Mouse (Mus musculus): ENCODE measurements at regions not wholly inside any gene's neighbourhood (a gene's known extent, or its start where the extent isn't known, plus 50 kb on each side); places are given as distances from the start of the nearest gene placed in this dataset.

DNA sequence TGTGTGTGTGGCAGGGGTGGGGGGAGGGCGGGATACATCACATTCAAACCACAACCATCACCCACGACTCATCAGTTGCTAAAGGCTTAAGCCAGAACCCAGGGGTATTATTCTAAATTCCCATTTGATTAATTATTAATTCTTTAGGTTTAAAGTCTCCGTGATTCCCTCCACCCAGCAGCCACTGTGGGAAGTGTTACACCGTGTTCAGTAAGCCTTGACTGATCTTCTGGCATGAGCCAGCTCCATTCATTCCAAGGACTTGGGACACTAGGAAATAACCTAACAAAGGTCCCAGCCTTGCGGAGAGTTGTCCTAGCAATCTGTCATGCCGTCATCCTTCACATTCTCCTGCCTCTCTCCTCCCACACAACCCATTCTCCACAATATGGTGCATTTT lies 256.6 kb downstream of the Rps15a start:
- DNase-seq: no peak

DNA sequence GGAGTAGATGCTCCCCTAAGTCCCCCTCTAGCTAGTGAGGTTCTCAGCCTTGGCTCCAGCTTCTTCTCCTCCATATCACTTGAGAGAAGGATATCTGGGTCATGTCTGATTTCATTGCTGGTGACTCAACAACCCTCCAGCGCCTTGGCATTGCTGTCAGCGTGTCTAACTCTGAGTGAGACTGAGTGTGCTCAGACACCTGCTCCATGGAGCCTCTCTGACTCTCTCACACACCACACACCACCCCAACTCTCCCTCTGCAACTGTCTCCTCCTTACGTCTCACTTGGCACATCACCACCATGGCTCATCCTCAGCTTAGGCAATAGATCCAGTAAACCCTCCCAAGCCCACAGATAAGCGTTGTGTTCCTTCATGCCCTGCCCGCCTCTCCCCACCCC lies 260.0 kb downstream of the Rps15a start:
- no peak for DNase-seq

DNA sequence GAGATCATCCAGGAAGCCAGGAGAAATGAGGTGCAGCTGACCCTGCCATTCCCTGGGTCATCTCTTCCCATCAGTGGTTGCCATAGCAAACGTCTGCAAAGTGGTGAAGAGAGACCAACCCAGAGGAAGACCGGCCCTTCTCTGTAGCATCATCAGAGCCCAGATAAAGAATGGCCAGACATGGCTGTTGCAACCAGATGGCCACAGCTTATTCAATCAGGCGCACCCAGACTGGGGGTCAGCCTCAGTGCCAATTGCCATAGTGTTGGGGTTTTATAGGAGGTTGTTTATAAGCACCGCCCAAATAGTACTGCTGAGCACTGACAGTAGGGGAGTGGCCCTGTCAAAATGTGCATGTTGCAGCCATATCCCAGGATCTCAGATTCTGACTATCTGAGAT lies 262.3 kb downstream of the Rps15a start:
- no peak for DNase-seq

DNA sequence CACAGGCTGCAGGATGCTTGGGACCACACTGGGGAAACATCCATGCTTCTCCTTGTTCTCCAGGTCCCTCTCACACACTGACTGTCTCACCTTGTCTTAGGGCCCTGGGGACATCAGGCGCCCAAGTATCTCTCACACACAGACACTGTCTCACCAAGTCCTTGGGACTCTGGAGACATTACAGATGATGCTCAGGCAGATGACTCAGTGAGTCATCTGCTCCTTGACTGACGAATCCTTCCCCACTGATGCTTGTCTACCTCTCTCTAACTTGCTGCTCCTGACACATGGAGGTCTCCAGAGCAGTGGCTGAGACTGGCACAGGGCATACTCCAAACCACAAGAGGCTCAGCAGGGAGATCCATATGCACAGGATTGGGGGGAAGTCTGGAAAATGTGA lies 263.1 kb downstream of the Rps15a start:
- no peak for DNase-seq

DNA sequence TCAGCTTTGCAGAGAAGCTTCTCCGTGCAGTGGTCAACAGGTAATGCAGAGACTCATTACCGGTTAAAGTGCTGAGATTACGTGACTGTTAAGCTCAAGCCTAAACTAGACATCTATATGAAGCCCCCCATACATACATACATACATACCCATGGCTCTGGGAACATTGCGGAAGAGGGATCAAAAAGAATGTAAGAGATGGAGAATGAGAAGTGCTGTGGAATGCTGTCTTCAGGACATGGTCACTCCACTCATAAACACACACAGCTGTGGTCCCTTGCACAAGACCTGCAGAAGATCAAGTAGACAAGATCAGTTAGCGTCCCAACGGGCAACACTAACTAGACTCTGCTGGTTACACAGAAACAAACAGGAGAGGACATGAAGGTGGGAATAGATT lies 265.2 kb downstream of the Rps15a start:
- DNase-seq: no peak

DNA sequence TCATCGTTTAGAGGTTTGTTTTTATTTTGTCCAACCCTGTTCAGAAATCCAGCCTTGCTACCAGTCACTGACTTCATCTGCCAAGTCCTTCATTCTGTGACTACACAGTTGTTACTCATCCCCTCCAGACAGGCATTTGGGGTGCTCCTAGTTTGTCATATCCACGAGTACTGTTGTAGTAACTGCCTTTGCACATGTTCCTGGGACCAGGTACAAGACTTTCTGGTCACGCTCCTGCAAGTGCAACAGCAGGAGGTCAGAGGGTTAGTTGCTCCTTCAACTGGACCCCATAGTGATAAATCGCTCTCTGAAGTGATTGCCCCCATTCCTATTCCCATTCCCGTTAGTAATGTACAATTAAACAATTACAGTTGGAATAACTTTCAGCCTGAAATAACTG lies 269.9 kb downstream of the Rps15a start:
- DNase-seq: no peak

DNA sequence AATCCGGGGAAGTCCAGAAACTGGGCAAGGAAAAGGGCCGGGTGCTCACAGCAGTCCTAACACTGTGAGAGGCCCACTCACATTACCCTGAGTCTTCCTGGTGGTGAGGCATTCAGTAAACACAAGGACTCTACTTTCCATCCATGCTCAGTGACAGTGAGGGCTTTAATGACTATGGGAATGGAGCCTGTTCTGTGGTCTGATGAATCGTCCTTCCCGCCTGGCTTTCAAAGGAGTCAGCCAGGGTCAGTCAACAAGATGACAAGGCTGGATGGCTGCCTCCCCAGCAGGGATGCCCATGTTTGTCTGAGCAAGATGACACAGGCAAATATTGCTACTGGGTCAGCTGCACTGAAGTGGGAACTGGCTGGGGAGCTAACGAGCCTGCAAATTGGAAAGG lies 273.2 kb downstream of the Rps15a start:
- no peak for DNase-seq

DNA sequence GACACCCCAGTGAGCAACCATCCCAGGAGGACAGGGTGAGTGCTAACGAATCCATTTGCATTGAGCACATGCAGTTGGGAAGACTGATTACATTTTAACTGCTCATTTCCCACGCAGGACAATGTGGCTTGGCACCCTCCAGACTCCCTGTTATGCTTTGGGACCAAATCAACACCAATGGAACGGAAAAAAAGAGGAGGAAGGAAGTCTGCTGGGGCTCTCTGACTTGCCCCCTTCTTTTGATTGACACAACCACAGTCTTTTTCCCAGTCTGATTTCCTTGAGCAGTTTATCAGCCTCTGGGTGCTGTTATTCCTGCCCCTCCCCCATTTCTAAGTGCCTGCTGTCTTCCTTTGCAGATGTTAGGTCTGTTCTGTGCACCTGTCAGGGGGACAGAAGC lies 321.0 kb downstream of the Rps15a start:
- DNase-seq: no peak

DNA sequence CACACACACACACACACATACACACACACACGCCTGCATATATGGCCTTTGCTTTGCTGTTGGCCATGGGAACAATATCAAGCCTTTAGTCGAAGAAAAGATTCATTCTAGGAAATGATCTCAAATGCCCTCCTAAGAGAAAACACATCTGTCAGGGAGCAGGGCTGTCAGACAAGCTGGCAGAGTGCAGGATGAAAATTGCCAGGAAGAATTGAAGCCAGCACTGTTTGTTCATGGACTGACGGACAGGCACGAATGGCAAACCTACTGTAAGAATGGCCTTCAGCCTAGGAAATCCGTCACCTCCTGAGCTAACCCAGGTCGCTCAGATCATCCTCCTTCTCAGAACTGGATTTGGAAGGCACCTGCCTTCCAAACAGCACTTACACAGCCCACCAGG lies 322.0 kb downstream of the Rps15a start:
- DNase-seq: no peak

DNA sequence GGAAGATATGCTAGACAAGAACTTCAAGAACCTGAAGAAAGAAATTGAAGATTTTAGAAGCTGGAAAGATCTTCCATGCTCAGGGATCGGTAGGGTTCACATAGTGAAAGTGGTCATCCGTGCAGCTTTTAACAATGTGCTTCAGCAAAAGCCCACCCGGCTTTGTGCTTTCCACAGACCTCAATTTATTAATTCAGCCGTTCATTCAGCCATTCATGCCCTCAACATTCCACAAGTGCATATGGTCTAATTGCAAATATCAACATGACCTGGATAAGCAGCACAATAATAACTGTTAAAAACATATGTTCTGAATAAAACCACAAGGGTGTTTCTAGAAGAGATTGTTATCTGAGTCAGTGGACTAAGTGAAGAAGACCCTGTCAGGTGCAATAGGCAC lies 323.5 kb downstream of the Rps15a start:
- DNase-seq: no peak

DNA sequence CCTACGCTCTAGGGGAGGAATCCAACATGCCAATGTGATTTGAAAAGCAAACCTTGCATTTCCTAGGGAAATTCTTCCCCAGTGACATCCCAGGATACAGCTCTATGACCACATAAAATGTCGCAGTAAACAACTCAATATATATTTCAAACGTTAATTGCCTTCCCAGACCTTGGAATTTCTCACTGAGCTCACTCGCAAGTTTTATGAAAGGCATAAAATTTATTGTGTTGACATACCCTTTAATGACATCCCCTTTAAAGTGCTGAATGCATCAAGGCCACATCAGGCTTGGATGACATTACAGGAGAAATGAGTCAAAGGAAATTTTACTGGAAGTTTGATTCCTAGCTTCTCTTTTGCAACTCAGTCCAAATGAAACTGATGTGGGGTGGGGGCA lies 337.0 kb downstream of the Rps15a start:
- no peak for DNase-seq

DNA sequence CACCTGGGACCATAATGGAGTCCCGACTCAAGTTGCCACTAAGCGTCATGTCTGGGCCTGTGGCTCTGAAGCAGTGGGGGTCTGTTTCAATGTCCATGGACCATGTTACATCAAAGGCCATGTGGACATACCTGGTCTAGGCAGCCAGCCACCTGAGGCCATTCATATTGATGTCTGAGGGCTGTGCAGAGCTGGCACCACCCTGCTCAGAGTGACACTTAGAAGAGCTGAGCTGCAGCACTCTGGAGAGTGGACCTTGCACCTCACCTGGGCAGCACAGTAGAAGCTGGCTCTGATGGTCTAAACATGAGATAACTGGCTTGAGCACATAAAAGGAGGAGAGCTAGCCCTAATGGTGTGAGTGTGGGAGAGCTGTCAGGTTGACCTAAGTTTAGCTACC lies 338.1 kb downstream of the Rps15a start:
- DNase-seq: no peak

DNA sequence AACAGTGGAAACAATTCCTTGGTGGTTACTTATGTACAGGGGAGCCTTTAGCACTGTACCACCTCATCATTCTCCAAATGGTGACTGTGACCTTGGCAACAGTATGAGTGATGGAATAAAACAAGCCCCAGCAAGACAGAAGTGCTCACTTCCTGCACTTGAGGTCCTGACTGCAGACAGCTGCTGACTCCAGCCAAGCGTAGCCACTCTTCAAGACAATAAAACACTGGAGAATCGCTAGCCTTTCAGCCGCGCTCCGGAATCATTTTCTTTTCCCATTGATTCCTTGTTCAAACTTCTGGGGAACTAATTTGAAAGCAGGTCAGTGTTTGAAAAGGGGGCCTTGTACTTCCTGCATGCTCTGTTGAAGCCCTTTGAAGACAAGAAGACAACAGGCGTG lies 344.2 kb downstream of the Rps15a start:
- no peak for DNase-seq

DNA sequence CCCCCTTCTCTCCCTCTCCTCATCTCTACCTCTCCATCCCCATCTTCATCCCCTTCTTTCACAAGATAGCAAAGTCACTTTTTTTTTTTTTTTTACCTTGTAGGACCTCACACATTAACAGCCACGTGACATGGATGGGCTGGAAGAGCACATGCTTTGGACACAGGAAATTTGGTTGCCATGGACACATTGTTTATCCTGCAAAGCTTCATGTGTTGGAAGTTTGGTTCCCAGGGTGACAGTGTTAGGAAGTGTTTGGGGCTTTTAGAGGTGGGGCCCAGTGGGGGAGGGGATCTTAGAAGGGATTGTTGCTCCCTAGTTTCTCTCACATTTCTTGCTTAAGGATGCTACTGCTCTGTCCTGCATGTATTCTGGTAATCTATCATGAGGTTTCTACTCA lies 356.5 kb downstream of the Rps15a start:
- DNase-seq: no peak

DNA sequence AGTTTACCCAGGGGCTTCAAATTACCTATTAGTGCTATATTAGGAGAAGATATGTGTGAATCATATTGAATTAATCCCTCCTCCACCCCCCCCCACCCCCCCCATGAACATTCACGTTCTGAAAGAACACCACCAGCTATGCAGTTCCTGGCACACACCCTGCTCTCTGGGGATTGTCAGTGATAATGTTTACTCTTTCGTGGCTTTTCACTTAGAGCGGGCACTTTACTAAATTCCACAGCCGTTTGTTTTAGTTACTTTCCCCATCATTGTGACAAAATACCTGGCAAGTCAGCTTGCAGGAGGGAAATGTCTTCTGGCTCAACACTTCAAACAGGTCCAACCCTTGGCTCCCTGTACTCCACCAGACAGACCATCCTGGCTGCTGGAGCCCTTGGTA lies 359.0 kb downstream of the Rps15a start:
- DNase-seq: no peak

DNA sequence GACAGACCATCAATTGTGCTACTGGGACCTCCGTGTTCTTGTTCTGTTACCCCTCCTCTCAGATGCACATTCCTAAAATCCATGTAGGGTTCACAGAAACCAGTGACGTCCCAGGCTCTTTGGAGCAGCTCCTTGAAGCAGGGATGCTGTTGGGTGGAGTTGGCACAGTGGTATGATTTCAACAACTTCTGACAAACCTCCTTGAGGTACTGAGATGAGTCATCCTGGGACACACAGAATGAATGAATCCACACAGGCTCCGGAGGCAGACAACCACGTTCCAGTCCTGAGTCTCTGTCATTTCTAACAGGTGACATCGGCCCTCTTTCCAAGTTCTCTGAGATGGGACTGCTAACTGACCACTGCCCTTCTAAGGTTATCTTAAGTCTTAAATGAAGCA lies 360.2 kb downstream of the Rps15a start:
- DNase-seq: no peak

DNA sequence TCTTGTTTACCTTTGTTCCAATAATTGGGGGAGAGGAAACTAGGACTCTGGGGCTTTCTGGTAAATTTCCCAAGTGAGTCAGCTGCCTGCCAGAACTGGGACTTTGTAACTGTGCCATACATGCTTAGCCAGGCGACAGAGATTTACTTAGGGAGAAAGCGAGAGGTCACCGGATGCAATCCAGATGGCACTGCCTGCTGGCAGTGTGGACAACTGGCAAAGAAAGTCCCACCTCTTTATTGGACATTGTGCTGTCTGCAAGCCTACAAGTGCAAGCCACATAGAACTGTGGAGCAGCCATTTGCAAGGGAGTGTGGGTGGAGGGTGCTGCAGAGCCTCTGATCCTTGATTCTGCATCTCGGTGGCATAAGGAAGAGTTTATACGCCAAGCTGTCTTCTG lies 362.7 kb downstream of the Rps15a start:
- no peak for DNase-seq

DNA sequence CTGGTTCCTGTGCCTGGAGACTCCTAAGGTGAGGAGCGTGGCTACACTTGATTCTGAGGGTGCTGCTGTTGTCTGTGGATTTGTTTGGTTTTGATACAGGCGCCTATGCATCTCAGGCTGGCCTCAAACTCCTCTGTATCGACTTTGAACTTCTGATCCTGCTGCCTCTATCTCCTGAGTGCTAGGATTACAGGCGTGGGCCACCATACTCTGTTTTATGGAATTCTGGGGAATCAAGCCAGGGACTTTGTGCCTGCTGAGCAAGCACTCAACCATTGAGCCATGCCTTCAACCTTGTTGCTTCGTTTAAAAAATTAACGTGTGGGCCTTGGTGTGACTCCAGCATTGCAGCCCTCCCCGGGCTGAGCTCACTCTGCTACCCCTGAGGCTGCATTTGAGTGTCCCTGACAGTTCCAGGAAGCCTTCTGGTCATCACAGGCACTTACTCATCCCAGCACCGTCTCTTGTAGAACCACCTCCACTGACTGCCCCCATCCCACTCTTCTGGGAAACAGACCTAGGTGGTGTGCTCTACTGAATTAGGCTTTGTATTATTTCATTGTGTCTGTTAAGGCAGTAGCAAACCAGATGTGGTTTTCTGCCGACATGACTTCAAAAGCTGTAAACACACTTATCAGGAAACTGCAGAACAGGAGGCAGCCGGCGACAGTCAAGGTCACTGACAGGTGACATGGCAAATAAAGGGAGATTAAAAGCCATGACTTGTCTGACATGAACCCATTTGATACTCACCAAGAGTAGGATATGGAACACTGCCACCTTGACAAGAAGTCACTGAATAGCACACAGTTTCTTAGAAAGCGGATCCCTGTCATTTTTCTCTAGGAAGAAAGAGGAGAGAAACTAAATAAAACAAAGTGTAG lies 363.4 kb downstream of the Rps15a start:
- DNase-seq: no peak

DNA sequence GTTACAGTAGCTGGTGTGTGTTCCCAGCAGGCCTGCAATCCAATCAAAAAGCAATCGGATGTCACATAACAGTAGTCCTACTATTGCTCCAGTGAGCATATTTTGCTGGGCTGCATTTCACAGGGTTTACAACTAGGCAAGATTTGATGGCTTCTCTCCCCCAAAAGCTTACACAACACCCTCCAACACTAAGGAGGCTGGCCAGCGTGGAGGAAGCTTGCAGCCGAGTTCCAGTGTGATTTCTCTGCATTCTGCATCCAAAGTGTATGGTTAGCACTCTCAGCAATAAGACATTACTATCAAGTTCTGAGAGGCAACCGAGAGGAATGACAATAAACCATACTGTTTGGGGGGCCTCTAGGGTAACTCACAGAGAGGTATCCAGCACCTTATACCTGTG lies 367.2 kb downstream of the Xylt1 start:
- DNase-seq: no peak

DNA sequence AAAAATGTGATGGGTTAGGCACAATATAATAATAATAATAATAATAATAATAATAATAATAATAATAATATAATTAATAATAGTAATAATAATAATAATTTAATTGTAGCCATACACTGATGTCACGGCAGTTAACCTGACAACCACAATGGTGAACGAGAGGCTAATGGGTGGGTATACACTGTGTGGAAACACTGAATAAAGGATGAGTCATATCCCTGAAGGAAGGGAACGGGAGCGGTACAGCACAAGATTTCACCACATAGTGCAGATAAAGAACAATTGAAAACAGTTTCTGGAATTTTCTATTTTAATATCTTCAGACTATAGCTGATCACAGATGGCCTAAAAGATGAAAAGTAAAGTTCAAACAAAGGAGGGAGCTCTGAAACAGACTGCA lies 365.6 kb downstream of the Xylt1 start:
- DNase-seq: no peak

DNA sequence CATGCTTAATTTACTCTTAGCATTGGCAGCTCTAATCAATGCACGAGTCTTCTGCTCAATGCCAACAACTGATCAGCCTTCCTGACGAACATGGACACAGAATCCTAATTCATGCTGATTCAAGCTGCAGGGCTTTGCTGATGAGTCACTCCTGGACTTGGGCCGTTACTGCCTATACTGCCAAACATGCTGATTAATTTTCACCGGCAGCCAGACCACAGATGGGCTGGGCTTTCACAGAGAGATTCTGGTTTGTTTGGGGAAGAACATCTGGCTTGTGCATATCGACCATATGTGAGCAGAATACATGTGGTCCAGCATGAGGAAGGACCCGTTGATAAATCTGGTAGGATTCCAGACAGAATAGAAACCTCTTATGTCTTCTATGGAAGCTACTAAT lies 358.9 kb downstream of the Xylt1 start:
- no peak for DNase-seq

DNA sequence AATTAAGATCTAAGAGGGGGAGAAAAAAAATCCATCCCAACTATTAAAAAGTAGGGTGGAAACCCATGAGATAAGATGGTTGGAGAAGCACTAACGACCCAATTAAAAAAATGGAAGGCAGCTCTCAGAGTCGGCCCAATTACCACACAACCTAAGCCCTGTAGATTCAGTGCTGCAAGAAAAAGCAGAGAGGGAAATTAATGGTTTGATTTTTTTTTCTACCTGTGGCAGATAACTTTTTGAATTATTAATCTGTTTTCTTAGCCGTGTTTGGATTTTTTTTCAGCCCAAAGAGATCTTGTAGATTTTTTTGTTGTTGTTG lies 354.9 kb downstream of the Xylt1 start:
- no peak for DNase-seq

DNA sequence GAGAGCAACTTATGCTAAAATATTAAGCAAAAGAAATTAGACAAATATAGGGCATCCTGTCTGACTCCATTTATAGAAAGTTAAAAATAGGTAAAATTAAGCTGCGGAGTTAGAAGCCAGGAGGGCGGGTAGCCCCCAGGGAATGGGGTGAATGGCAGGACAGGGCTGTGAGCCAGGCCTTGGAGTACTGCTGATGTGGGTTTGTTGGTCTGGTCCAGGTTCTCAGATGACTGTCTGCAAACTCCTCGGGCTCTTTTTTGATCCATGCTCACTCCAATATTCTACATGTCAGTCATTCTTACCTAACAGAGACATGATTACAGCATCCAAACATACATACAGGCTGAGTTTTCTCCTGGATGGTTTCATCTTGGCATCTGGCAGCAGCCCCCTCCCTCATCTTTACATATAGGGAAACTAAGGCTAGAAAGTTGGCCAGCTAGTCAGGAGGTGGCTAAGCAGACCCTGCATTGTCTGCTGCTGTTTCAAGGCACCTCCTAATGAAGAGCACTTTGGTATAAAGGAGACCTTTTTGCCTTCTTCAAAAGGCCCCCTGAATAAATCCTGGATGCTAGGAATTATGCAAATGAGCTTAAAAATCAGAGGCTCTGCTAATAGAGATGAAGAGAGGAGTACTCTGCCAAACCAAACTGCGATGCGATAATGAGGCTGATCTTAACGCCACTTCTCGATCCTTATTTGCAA lies 354.4 kb downstream of the Xylt1 start:
- no peak for DNase-seq

DNA sequence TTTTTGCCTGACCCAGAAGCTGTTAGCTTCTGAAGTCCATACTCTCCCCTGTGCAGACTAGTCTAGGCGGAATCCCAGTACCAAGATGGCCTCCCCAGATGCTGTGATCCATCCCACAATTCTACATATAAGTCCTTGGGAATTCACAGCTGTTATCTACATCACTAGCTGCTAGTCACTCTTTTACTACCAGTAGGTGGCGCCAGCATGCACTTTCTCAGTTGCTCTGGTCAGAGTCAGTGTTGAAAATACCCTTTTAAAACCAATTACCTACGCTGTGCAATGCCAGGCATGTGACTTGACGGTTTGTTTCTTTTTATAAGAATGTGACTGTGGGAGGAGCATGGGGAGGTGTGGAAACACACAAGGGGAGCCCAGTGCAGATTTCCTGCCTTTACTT lies 348.3 kb downstream of the Xylt1 start:
- no peak for DNase-seq
